Mouse (Mus musculus) right cerebral cortex, postnatal 25 days (tissue): Measurements from ENCODE around the gene Cit.

Source experiments
- DNase-seq: peaks from one replicate; pipeline ENCODE4 v3.0.0; 2022

Cit gene

DNA sequence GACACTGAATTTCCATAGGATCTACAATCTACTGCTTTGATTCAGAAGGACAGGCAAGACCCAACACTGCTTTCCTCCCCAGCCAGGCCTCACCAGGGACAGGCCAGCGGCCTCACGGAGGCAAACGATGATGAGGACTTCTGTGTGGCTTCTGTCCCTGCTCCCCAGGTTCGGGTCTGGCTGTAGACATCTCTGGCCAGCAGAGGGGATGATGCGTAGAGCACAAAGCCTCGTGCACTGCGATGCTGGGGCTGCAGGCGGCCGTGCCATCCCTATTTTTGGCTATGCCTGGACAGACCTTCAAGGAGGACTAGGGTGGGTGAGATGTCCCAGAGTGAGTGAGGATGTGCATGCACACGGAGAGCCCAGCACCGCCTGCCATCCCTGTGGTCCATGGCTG, 169.2 kb downstream of the Cit start:
- DNase-seq: no peak

DNA sequence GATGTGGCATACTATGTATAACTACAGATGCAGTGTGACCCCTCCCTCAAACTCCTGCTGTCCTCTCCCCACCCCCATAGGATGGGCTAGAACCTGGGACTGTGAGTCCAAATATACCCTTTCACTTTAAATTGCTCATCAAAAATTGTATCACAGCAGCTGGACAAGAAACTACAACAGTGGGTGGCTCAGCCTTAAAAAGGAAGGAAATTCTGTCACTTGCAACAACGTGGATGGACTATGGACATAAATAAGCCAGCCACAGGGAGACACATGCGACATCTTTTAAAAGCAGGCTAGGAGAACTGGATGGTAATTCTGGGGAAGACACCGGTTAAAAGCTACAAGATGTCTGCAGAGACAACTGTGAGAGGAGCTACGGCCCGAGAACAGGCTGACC, 171.5 kb downstream of the Cit start:
- DNase-seq: no peak

DNA sequence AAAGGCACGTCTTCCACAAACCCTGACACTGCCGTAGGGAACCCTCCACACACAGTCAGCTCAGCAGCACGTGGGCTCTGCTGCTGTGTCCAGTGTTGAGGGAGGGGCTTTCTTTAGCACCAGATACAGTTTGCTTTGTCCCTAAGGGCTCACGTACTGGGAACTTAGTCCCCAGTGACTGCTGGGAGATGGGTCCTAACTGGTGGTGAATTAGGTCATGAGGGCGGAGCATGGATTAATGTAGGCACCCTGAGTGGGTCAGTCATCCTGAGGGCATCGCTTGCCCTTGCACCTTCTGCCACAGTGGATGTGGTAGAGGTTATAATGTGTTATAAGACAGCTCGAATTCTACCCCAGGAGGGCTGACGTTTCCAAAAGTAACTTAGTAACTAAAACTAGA, 172.3 kb downstream of the Cit start:
- no peak for DNase-seq

DNA sequence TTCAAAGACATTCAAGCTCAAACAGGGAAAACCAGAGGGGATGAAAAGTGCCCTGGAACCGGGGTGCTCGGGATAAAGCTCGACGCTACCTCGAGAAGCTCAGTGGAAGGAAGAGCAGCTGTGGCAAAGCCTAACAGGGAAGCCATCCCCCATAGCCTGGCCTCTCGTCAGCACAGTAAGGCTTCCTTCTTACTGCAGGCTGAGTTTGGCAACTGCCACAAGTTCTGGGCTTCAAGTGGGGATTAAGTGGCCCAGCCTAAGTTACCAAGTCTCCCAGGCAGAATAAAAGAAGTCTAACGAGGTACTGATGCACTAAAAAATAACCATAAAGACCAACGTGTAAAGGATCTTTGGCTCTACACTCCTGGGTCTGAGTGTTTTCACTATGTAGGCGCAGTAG, 173.1 kb downstream of the Cit start:
- no peak for DNase-seq

DNA sequence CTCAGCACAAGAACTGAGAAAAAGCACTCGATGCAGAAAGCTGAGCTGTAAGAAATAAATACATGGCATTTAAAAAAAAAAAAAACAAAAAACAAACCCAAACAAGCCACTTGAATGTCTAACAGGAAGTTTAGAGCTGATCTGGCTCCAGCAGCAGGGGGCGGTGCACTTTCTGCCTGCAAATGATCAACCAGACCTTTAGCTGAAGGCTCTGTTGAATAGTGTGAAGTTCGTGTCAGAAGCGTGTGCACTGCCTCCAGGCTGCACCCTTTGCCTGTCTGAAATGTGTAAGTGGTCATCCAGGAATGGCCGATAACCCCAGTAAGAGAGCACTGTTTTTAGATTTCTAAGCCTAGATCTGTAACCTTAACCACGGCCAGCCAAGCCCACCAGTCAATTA, 173.7 kb downstream of the Cit start:
- DNase-seq: no peak

DNA sequence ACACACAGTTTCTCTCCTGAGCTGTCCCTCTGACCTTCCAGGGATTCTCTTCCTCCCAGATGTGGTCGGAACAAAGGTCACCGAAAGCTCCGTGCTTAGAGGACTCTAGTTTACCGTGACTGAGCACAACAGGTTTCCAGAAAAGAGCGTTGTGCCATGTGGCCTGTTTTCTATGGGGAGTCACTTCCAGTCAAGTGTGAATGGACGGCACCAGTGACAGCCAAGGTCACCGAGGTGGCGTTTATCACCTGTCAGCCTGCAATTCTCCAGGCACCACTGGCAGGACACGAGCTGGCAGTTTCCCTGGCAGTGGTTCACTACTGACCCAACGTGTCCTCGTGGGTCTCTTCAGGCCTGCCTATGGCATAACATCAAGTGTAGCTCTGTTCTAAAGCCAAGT, 174.3 kb downstream of the Cit start:
- no peak for DNase-seq

DNA sequence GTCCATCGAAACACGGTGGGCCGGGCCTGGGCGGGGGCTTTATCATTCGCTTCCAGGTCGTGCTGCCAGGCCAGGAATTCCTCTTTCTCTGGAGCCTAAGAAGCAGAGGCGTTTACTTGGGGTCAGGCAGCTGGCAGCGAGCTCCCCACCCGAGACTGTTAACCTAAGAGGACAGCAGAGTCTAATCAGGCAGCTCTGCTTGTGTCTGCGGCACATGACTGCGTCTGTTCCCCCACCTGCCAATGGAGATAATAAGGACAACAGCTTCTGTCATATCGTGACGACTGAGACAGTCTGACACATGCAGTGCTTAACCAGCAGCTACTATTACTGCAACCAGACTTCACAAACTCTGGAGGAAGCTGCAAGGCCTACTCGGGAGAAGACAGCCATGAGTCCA, 176.5 kb downstream of the Cit start:
- no peak for DNase-seq

DNA sequence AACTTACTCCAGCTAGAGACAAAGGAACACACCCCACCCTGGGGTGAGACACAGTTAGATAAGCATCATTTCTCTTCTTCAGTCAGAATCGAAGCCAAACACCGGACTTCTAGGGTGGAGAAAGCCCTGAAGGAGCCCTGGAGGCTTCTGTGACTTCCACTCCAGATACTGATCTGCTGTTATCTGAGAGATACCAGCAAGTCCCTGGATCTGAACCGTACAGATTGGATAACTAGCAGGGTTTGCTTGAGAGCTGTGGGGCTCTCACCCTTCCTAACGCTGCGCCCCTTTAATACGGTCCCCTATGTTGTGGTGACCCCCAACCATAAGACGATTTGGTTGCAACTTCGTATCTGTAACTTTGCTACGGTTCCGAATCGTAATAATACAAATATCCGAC, 177.1 kb downstream of the Cit start:
- DNase-seq: no peak

DNA sequence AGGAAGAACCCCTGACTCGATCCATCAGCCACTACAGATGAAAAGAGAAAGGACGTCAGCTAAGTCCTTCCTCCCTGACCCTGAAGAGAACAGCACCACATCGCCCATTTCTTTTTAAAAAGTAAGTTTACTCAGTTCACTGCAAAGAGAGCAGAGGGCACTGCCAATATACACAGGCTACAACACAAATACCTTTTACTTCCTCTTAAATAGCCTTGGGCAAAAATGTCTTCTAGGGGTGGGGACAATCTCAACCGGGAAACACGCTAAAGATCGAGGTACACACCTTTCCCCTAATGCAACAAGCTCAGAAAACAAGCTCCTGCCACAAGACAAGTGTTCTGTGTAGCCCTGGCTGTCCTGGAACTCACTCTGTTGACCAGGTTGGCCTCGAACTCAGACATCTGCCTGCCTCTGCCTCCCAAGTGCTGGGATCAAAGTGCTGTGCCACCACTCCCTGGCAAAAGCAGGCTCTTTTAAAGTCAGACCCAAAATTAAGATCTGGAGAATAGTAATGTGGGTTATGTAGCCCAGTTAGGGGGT, 177.7 kb downstream of the Cit start:
- DNase-seq: no peak

DNA sequence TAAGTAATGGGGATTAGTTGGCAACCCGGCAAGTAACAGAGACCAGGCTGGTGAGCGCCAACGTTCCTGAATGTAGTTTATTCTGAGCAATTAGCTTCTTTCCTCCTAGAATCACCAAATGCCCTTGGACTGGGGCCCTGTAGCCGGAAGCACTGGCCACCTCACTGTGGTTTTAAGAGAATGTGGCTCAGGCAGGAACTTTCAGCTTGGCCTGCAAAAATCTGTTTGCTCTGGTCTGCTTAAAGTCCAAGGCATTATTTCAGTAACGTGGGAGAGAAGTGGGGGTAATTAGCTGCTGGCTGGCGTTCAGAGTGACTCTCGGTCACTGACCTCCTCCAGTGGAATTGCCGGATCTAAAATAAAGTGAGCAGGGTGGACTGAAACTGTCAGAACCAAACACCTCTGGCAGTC, 178.2 kb downstream of the Cit start:
- DNase-seq: no peak

DNA sequence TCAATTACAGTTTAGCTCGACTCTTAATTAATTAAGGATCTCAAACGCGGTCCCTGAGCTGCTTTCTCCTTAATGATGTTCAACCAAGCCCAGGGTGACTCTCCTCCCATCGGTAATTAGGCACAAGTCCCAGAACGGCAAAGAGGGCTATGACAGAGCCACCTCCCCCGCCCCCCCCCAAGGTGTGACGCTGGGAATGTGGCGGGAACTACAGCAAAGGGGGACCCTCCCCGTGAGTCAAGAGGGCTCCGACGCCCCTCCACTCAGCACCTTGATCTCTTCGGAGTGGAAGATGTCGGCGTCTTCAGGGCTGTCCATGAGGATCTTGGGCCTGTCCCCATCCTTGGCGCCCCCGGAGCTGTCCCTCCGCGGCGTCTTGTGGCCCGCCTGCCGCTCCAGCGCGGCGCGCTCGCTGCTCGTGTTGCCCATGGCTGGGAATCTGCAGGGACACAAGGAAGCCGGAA, 178.8 kb downstream of the Cit start:
- no peak for DNase-seq

DNA sequence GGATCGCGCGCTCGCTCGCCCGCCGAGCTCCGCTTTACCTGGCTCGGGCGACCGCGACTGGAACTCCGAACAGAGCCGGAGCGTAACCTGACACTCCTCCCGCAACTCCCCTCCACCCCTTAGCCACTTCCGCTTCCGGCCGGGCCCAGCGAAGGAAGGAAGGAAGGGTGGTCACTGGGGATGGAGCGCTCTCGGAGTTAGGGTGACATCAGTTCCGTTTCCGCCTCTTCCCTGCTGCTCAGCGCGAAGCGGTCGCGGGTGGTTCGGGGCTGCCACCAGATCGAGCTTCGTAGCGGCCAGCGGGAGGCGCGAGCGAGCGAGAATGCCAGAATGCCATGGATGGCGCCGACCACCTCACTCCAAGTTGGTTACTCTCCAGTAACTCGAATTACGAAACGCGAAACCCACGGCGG, 179.3 kb downstream of the Cit start, which contains the start of gene Prkab1:
Prkab1 (minus strand) TSS at position 182 of the 413 bp plus-strand sequence.
- DNase-seq: peak; percentile 92

DNA sequence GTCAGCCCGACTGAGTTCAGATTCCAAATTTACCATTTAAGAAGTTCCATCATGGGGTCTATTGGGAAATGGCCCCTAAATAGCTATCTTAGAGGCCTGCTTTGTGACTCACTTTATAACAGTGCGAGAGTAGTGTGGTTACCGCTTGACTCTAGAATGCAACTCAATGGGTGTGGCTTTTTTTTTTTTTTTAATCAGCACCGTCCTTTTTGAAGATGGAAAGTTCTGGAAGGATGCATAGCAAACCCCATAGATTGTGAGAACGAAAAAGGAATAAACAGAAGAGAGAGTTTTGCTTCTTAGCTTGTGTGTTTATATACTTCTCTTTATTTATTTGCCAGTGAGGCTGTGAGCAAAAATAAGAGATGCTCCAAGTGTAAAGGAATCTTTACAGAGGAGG, 181.0 kb downstream of the Cit start:
- DNase-seq: no peak

DNA sequence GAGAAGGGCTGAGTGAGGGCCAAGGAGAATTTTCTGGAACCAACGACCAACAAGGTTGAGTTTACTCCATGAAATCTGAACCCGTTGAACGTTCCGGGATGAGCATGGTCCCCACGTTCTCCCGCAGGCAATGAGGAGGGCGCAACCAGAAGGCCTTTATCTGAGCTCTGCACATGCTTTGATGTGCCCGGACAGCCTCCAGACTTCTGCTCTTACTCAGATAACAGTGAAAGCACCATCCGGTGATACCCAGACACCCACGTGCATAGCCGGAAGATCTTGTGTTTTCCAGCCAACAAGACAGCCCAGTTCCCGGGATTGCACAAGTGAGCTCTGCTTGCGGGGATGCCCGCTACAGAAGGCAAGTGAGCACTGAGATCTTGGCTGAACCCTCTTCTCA, 181.5 kb downstream of the Cit start:
- no peak for DNase-seq

DNA sequence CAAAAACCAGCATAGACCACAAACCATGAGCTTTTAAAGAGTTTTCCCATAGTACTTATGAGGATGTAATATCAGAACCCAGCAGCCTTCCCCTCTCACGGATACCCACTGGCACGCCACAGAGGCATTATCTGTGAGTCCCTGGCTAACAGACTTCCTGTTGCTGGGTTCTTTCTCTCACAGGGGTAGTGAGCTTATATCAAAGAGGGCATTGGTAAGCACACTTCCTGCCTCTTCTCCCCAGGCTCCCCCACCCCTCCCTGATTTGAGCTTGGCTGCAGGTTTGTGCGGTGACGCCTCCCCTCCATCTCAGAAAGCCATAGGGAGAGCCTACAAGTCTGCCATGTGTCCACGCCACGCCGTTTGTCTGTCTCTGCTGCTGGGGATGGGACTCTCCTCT, 184.0 kb downstream of the Cit start:
- DNase-seq: no peak

DNA sequence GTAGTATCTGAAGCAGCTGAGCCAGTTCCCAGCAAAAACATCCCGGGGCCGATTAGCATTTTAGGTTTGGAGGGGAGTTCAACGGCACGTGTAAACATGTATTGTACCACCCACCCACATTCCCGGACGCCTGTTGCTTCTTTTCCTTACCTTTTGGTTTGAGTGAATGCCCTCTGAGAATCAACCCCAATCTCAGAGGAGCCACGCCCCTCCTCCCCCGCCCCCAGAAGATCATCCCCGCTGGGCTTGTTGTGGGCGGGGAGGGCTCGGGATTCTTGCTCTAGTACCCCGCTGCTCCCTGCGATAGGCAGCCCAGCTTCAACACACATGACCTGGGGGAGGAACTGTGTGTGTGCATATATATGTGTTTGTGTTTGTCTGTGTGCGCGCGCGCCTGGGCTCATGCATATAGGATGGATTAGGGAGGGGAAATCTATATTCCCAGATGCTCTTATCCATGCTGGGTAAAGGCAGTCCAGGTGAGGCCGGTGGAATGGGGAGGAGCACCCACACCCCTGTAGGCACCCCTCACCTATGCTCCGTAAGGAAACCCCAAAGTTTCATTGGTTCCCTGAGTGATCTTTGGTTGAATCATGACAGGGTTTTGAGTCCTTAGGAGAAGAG, 185.6 kb downstream of the Cit start:
- DNase-seq: no peak

DNA sequence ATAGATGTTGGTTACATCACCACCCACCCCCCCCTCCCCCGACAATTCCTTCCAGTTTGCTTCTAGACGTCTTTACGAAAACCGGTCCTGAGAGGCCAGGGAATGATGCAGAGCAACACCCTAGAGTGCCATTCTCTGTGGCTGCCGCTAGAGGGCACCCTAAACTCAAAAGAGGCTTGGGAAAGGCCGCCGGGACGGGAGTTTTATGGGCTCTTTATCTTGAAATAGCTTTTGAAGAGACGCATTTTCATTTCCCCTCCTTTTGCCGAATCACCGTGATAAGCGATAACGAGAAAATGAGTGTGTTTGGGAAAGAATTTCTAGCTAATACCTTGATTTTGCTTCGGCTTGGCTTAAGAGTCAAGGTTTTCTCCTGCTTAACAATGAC, 186.1 kb downstream of the Cit start:
- DNase-seq: peak; percentile 71

DNA sequence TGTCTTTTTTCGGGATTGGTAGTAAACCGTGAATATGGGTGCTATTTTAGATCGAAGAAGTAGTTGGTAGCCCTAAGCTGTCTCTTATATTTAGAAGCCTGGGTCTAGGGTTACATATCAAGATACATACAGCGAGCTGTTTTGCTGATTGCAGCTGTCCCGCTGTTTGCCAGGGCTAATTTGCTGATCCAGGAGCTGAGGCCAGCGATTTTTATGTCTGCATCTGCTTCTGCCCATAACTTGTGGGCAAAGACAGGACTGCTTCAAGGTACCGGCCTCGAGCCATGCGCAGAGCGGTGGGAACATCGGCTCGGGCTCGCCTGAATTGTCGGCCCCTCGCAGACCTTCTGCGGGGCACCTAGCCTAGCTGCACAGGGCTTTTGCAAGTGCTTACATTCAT, 191.4 kb downstream of the Cit start:
- DNase-seq: no peak

DNA sequence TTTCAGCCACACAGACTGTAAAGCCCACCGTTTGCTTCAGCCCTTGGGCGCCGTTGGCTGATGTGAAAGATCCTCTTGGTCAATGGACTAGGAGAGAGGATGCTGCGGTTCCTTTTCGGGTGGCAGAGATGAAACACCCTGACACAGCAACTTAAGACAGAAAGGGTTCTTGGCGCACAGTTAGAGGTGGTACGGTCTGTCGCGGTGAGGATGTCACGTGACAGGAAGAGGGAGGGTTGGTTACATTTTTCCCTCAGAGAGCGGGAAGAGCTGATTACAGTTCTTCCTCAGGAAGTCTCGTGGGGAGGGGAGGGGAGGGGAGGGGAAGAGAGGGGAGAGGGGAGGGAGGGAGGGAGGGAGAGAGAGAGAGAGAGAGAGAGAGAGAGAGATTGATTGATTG, 192.7 kb downstream of the Cit start:
- no peak for DNase-seq

DNA sequence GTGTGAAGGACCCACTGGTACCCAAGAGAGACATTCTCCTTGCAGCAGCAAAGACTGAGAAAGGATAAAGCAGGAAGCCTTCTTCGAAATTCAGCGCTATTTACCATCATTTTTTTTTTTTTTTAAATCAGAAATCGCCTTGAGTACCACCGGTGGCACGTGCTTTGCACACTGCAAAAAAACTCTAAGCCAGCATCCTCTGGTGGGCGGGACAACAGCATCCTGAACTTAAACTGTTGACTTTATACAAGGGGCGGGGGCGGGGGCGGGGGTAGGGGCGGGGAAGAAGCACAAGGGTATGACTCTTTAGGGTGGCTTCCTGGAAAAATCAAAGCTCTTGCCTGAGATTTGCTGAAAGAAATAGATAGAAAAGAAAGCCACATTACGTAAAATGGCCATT, 194.6 kb downstream of the Cit start:
- no peak for DNase-seq

DNA sequence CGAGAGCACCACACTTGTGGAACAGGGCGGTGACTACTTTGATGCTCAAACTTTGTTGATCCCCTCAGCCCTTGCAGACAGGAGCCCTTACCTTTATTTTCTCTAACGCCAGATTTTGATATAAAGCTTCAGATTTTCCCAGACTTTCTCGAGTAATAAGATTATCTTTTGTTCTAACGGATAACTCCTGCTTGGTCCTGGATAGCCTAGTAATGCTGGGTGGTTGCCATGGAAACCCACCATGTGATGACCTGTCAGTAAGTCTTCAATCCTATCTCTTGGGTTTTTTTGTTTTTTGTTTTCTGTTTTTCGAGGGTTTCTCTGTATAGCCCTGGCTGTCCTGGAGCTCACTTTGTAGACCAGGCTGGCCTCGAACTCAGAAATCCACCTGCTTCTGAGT, 197.2 kb downstream of the Cit start:
- no peak for DNase-seq

DNA sequence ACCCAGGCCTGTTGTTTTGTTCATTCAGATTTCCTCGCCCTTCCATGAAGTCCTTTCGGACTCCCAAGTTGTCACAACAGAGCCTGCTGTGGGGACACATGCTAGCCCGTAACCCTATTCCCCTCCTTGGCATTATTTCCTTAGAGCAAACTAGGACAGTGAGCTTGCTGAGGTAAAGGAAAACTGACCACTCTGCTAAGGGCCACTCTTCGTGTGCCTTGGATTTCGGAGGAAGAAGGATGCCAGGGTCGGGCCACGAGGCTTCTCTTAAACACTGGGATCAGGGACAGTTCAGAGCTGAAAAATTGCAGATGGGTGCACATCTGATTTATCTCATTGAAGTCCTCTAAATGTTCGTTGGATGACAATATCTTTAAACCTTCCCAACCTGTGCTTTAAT, 200.5 kb downstream of the Cit start:
- DNase-seq: no peak

DNA sequence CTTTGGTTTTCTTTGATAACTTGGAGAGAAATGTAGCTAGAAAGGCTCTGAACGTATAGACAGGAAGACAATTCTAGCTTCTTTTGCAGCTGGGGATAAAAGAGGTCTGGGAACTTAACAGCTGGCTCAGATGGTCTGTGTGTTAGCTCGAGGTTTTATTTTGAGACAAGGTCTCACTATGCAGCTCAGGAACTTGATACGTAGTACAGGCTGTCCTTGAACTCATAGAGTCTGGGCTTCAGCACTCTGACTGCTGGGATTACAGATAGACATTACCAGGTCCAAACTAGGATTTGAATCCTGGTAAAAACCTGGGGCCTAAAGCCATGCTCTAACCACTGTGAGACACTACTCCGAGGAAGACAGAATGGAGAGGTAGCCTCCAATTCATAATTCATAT, 201.2 kb downstream of the Cit start:
- DNase-seq: no peak

DNA sequence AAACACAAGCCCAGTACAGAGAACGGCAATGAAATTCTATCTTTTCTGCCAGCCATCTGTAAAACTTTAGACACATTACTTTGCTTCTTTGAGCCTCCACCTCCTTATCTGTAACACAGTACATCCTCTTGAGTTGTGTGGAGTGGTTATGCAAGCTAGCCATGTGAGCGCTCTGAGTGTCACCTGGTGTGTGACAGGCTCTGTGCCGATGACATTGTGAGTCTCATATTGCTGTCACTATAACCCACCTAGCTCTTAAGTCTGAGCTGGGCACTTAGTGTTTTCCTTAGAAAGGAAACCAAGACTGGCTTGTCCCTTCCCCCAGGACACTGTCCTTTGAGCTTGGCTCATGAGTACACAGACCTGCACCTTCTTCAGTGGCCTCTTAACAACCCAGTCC, 203.2 kb downstream of the Cit start:
- no peak for DNase-seq

DNA sequence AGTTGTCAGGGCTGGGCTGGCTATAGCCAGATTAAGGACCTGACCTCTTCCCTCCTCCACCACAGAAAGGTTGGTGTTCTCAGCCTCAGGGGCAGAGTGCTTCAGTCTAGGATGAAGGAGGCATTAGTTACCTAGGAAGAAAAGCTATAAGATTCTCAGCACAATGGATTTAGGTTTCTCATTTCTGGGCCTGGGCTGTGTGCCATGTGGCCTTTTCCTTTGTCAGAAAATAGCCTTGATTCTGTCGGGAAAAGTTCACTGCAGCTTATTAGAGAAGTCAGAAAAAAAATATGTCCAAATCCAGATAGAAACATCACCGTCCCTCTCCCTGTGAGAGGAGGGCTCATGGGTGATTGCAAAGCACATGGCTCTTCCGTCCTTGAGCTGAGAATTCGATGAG, 204.7 kb downstream of the Cit start:
- DNase-seq: no peak
